Mouse (Mus musculus) bone marrow macrophage, adult 2 months (primary cell): ENCODE measurements around the gene Msl1.

ENCODE experiments used
- CTCF ChIP-seq: IDR thresholded peaks from 2 replicates; pipeline ENCODE4 v1.5.1; 2012; ENCODE audit warnings: low read depth, mild to moderate bottlenecking, low read length, moderate library complexity
- POLR2A ChIP-seq: IDR thresholded peaks from 2 replicates; pipeline ENCODE4 v1.6.1; 2012; ENCODE audit warnings: mild to moderate bottlenecking, low read depth, low read length, borderline replicate concordance

GRCm38 (mm10) chr11:98769007-98769954, 26.0 kb upstream of the Msl1 start:
- TF ChIP-seq POLR2A (no peak), CTCF (no peak)
